Mouse (Mus musculus): Measurements from ENCODE around the gene Acvr2b.

Acvr2b gene

DNA sequence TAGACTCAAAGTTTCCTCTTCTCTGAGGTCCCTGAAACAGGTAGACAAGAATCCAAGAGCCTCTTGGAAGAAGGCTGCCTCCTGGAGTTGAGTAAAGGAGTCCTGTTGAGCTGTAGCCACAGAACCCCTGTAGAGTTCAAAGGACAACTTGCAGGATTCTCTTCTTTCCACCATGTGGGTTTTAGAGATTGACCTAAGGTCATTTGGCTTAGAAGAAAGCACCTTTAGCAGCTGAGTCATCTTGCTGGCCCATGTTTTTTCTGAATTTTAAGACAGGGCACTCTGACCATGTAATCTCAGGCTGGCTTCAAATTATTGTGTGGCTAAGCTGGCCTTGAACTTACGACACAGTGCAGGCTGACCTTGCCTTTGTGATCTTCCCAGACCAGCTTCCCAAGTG is 71.1 kb downstream of the Acvr2b start:
- no peak for DNase-seq (ENCODE audit: low read depth, low spot score)

- no peak for DNase-seq (ENCODE audit: low read depth, low spot score)
Measured at GRCm38 (mm10) chr9:119473608-119474164, 71.8 kb downstream of the Acvr2b start.

GRCm38 (mm10) chr9:119474717-119475611 is 73.0 kb downstream of the Acvr2b start:
- no peak for DNase-seq (ENCODE audit: low read depth, low spot score)

GRCm38 (mm10) chr9:119477754-119478153 is 75.8 kb downstream of the Acvr2b start:
- no peak for DNase-seq (ENCODE audit: low read depth, low spot score)

GRCm38 (mm10) chr9:119478345-119478744 is 76.4 kb downstream of the Acvr2b start:
- no peak for DNase-seq (ENCODE audit: low read depth, low spot score)

DNA sequence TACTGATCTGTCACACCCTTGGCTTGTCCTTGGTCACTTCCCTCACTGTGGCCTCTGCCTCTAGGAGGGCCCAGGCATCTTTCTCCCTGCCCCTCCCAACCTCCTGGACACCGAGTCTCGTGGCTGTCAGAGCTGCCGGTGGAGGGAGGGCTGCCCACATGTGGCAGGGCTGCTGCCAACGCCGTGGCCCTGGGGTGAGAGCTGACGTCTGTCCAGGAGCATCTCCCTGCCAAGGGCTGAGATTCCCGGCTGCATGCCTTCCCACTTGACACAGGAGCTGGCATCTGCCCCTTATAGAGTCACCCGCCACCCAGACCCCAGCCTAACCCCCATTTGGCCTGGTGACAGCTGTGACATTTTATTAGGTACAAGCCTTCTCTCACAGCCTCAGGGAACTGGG is 77.4 kb downstream of the Acvr2b start:
- DNase-seq (ENCODE audit: low read depth, low spot score) = no peak

- no peak for DNase-seq (ENCODE audit: low read depth, low spot score)
Measured at GRCm38 (mm10) chr9:119481612-119482011, 79.7 kb downstream of the Acvr2b start.

- DNase-seq (ENCODE audit: low read depth, low spot score) = no peak
Measured at GRCm38 (mm10) chr9:119483554-119484353, 81.8 kb downstream of the Acvr2b start.

DNA sequence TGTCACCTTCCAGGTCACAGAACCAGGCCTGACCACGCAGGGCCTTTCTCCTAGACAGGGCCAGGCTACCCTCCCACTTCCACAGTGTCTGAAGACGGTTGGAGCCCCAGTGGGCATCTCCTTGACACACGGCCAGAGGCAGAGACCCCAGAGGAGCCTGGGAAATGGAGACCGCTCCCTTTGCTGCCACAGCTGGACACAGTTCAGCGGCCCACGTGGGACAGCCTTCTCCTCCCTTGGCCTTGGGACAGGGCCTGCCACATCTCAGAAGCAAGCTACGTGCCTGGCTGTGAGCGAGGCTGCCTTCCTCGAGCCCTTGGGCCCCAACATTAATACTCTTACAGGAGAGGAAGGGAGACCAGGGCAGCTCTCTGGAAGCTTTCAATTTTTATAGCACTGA is 82.5 kb downstream of the Acvr2b start:
- no peak for DNase-seq (ENCODE audit: low read depth, low spot score)

Data from ZHBTc4 (cell line).